Mouse (Mus musculus) hindbrain, postnatal 0 days (tissue): ENCODE results near the gene Fbxw11. TPM values are rescaled to one million over a fixed set of nuclear protein-coding genes. Genes with fewer than 3 reads are reported as not detected.

Experiments
- ATAC-seq: fragments of 200-750 bp; cut with Nextera tagmentation; 2 replicates; pipeline ENCODE4 v1.8.0; 2017; ENCODE audit warnings: mild to moderate bottlenecking, moderate TSS enrichment, moderate library complexity
- DNase-seq: peaks from one replicate; pipeline ENCODE4 v3.0.0-alpha.2; 2015; ENCODE audit warnings: low spot score
- H3K27ac ChIP-seq: fragments of 300-500 bp; sonication (generic); 2 replicates; pipeline ENCODE4 v1.5.1; 2014; ENCODE audit warnings: mild to moderate bottlenecking
- H3K27me3 ChIP-seq: fragments of 300-500 bp; sonication (generic); 2 replicates; pipeline ENCODE4 v1.6.1; 2014; ENCODE audit warnings: low read length, mixed read lengths; ENCODE audit not compliant: insufficient read depth
- H3K36me3 ChIP-seq: fragments of 300-500 bp; sonication (generic); 2 replicates; pipeline ENCODE4 v1.6.1; 2014; ENCODE audit warnings: low read length, mixed read lengths; ENCODE audit not compliant: insufficient read depth
- H3K4me1 ChIP-seq: fragments of 300-500 bp; sonication (generic); 2 replicates; pipeline ENCODE4 v1.6.1; 2014; ENCODE audit warnings: antibody characterized with exemption, low read length, mixed read lengths; ENCODE audit not compliant: insufficient read depth
- H3K4me2 ChIP-seq: fragments of 300-500 bp; sonication (generic); 2 replicates; pipeline ENCODE4 v1.6.1; 2014; ENCODE audit warnings: low read depth, mild to moderate bottlenecking, low read length, moderate library complexity, mixed read lengths
- H3K4me3 ChIP-seq: fragments of 300-500 bp; sonication (generic); 2 replicates; pipeline ENCODE4 v1.5.1; 2014; ENCODE audit warnings: low read length
- H3K9ac ChIP-seq: fragments of 300-500 bp; sonication (generic); replicated peaks from 2 replicates; pipeline ENCODE4 v1.6.1; 2014; ENCODE audit warnings: mild to moderate bottlenecking, low read length, moderate library complexity, mixed read lengths
- H3K9me3 ChIP-seq: fragments of 300-500 bp; sonication (generic); 2 replicates; pipeline ENCODE4 v1.6.1; 2016; ENCODE audit warnings: low read length, mixed read lengths
- CTCF ChIP-seq: IDR thresholded peaks from 2 replicates; pipeline ENCODE4 v1.5.1; 2016; ENCODE audit warnings: antibody characterized with exemption, control low read depth, low read depth
- WGBS: fragments of 180-500 bp; shearing (Covaris S2); extraction: QIAGEN DNeasy Blood & Tissue Kit; methylation state at CpG from one replicate; pipeline ENCODE4 v1.1.7; 2014; 5-methylcytosine and 5-hydroxymethylcytosine counted together
- polyA plus RNA-seq: library from polyadenylated mRNA; unstranded; fragments of >200 nt; fragmentation: Nextera tagmentation; extraction: Ambion mirVana; gene quantifications from 2 replicates; pipeline ENCODE4 v1.2.1, GENCODE M21; 2015
- total RNA-seq: library from RNA; depleted of rRNA; stranded (reverse); fragments of >200 nt; gene quantifications from 2 replicates; pipeline ENCODE4 v1.2.3, GENCODE M21; 2014

Gene Fbxw11
- total and polyA plus RNA-seq, 2 experiments from 2014 or later = 95.4 to 149 TPM

- Histone ChIP-seq H3K36me3 (no peaks in the 10 kb centered on the region), H3K4me3 (no peak overlapping the region), H3K27me3 (no peaks in the 10 kb centered on the region), H3K9ac (no peak overlapping the region), H3K4me2 (no peak overlapping the region), H3K4me1 (no peaks in the 10 kb centered on the region), H3K9me3 (no peaks in the 10 kb centered on the region), H3K27ac (no peak overlapping the region)
- TF ChIP-seq CTCF = no peak
- DNase-seq (no peak), ATAC-seq (no peak)
- 95% methylated on average over 5 of the region's 5 CpGs for WGBS
Observed at GRCm38 (mm10) chr11:32632671-32633070, 9.9 kb upstream of the Fbxw11 start.

- Histone ChIP-seq H3K36me3 (no peaks in the 10 kb centered on the region), H3K4me1 (no peaks in the 10 kb centered on the region), H3K9ac (no peak overlapping the region), H3K9me3 (no peaks in the 10 kb centered on the region), H3K27me3 (no peaks in the 10 kb centered on the region), H3K27ac (no peak overlapping the region), H3K4me2 (no peak overlapping the region), H3K4me3 (no peak overlapping the region)
- no peak for ATAC-seq
- no peak for DNase-seq
- TF ChIP-seq CTCF = peak; percentile 25; the same call in 1 of the 2 replicates
- 72% methylated on average over 3 of the region's 3 CpGs for WGBS
Observed at GRCm38 (mm10) chr11:32633542-32633941, 9.0 kb upstream of the Fbxw11 start.

GRCm38 (mm10) chr11:32634143-32634542 lies 8.4 kb upstream of the Fbxw11 start:
- Histone ChIP-seq H3K9me3 (no peaks in the 10 kb centered on the region), H3K36me3 (no peaks in the 10 kb centered on the region), H3K27me3 (no peaks in the 10 kb centered on the region), H3K27ac (no peak overlapping the region), H3K4me2 (no peak overlapping the region), H3K4me1 (no peaks in the 10 kb centered on the region), H3K9ac (no peak overlapping the region), H3K4me3 (no peak overlapping the region)
- WGBS = 97% methylated on average over 2 of the region's 2 CpGs
- DNase-seq = no peak
- TF ChIP-seq CTCF = no peak
- ATAC-seq = no peak

GRCm38 (mm10) chr11:32634842-32635241 lies 7.7 kb upstream of the Fbxw11 start:
- Histone ChIP-seq H3K9ac (no peak overlapping the region), H3K27ac (no peak overlapping the region), H3K4me2 (no peak overlapping the region), H3K36me3 (no peaks in the 10 kb centered on the region), H3K4me3 (no peak overlapping the region), H3K4me1 (no peaks in the 10 kb centered on the region), H3K9me3 (no peaks in the 10 kb centered on the region), H3K27me3 (no peaks in the 10 kb centered on the region)
- ATAC-seq (no peak), DNase-seq (no peak)
- 56% methylated on average over 2 of the region's 2 CpGs for WGBS
- TF ChIP-seq CTCF = no peak

DNA sequence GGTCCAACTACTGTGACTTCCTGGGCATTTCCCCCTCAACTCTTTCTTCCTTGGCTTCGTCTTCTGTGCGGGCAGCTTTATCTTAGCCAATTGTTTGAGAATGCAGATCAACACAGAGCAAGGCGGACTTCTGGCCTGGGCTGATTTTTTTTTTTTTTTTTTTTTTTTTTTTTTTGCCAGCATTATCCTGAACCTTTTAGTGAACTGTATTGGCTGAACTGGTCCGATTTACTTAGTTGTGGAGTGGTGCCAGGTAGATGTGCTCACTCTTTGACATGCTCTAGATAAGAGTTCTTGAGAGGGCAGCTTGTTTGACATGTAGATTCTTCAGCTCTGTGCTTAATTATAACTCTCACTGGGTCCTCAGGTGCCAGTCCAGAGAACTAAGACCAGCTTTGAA lies 6.2 kb upstream of the Fbxw11 start:
- Histone ChIP-seq H3K27me3 (no peaks in the 10 kb centered on the region), H3K9me3 (no peaks in the 10 kb centered on the region), H3K4me1 (peaks cover 5% of the 10 kb centered on the region; the same call in 1 of the 2 replicates), H3K36me3 (no peaks in the 10 kb centered on the region), H3K9ac (no peak overlapping the region), H3K27ac (no peak overlapping the region), H3K4me3 (no peak overlapping the region), H3K4me2 (no peak overlapping the region)
- TF ChIP-seq CTCF = no peak
- 78% methylated on average over 4 of the region's 4 CpGs for WGBS
- ATAC-seq = no peak
- no peak for DNase-seq

- WGBS = 79% methylated on average over 8 of the region's 8 CpGs
- Histone ChIP-seq H3K9ac (no peak overlapping the region), H3K4me3 (no peak overlapping the region), H3K4me1 (peaks cover 9% of the 10 kb centered on the region; the same call in 1 of the 2 replicates), H3K27ac (no peak overlapping the region), H3K27me3 (no peaks in the 10 kb centered on the region), H3K4me2 (no peak overlapping the region), H3K36me3 (no peaks in the 10 kb centered on the region), H3K9me3 (no peaks in the 10 kb centered on the region)
- no peak for ATAC-seq
- TF ChIP-seq CTCF = no peak
- DNase-seq = no peak
Observed at GRCm38 (mm10) chr11:32638521-32639255, 3.8 kb upstream of the Fbxw11 start.

DNA sequence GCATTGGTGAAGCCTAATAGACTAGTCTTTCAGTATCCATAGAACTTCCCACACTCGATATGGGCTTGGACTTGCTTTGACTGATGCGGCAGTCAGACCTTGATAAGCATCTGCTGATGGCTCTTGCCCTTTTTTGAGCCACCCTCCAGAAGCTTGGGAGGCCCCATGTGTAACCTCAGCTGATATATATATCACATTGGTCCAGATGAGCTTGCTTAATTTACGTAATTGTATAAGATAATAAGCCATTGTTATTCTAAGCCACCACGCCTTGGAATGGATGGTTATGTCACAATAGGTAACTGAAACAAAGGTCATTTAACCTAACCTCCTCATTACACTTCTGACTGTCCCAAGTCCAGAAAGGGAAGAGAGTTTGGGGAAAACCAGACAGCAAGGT lies 1.9 kb upstream of the Fbxw11 start:
- H3K36me3 ChIP-seq = no peaks in the 10 kb centered on the region
- H3K9ac ChIP-seq = no peak overlapping the region
- ATAC-seq = no peak
- H3K9me3 ChIP-seq = no peaks in the 10 kb centered on the region
- DNase-seq = no peak
- no peak overlapping the region for H3K27ac ChIP-seq
- TF ChIP-seq CTCF = no peak
- WGBS = 94% methylated on average over 4 of the region's 4 CpGs
- no peaks in the 10 kb centered on the region for H3K27me3 ChIP-seq
- H3K4me3 ChIP-seq = no peak overlapping the region
- H3K4me2 ChIP-seq = no peak overlapping the region
- H3K4me1 ChIP-seq = peaks cover 15% of the 10 kb centered on the region; the same call in 1 of the 2 replicates
